Mouse (Mus musculus) lung, adult 2 months (tissue): Measurements from ENCODE around the gene Il1r1.

Experiments used
- CTCF ChIP-seq: fragments of 200-500 bp; IDR thresholded peaks from 2 replicates; pipeline ENCODE4 v1.5.1; 2011; ENCODE audit warnings: mild to moderate bottlenecking, low read length, control low read depth; ENCODE audit not compliant: insufficient read depth
- POLR2A ChIP-seq: fragments of 200-500 bp; IDR thresholded peaks from 2 replicates; pipeline ENCODE4 v1.6.1; 2011; ENCODE audit warnings: low read depth, mild to moderate bottlenecking, control low read depth, low read length, borderline replicate concordance; ENCODE audit errors: extremely low read depth

DNA sequence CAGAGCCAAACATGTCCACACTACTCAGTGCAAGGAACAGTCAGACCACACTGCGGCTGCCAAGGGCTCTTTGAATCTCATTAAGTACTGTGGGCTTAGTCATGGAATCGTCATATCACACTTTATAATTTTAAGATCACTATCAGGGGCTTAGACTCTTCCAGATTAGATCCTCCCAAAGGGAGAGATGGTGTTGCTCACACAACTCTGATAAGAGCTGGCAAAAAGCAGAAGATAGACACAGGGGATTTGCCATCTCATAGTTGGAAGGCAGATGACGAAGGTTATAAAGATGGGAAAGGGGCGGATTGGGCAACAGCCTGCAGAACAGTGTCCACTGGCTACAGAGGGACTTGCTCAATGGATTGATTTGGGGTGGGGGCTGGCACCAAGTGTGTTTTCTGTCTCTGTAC, 130.6 kb downstream of the Il1r1 start:
- TF ChIP-seq CTCF = no peak
- no peak for TF ChIP-seq POLR2A
